1 mouse cellular context compared by ENCODE assay signal in genomic region chr16:8715513-8716080, GRCm38 (mm10).
TF ChIP-seq lines count a peak whose summit lies in the region.

No protein-coding gene starts in this region.

TF ChIP-seq in CH12.LX, 34 proteins besides CTCF, POLR2A, EP300 and RAD21 (continued from another document):
- TF ChIP-seq USF1 (IDR thresholded peaks at IDR 0.05; ENCODE audit: low read depth, low read length) (no peak), MAX (IDR thresholded peaks at IDR 0.05; ENCODE audit: low read length) (peak; percentile 67), SMC3 (IDR thresholded peaks at IDR 0.05; ENCODE audit: low read depth, low read length) (no peak), NRF1 (IDR thresholded peaks at IDR 0.05; ENCODE audit: low read depth, low read length) (no peak), CHD1 (IDR thresholded peaks at IDR 0.05; ENCODE audit: low read depth, low read length) (peak; percentile 71; the same call in 1 of the 2 replicates), UBTF (IDR thresholded peaks at IDR 0.05; ENCODE audit: low read depth, low read length) (no peak), MAFK (IDR thresholded peaks at IDR 0.05; ENCODE audit: insufficient replicate concordance, low read length) (peak; percentile 58; the same call in 1 of the 2 replicates), USF2 (conservative IDR thresholded peaks at IDR 0.05; ENCODE audit: low read depth, low read length) (no peak), MYC (IDR thresholded peaks at IDR 0.05; ENCODE audit: low read depth, low read length) (0 out of 2 replicates have a peak, but pooled peaks have one; percentile 62), RCOR1 (conservative IDR thresholded peaks at IDR 0.05; ENCODE audit: low read depth, low read length) (0 out of 2 replicates have a peak, but pooled peaks have one; percentile 62), BHLHE40 (IDR thresholded peaks at IDR 0.05; ENCODE audit: low read depth, low read length) (peak; percentile 97), E2F4 (IDR thresholded peaks at IDR 0.05; ENCODE audit: insufficient replicate concordance, low read depth, low read length) (no peak), ETS1 (conservative IDR thresholded peaks at IDR 0.05; ENCODE audit: low read depth, low read length) (peak; percentile 89), ZKSCAN1 (IDR thresholded peaks at IDR 0.05; ENCODE audit: borderline replicate concordance, low read depth, low read length) (no peak), ZC3H11A (IDR thresholded peaks at IDR 0.05; ENCODE audit: low read depth, low read length) (no peak), MEF2A (IDR thresholded peaks at IDR 0.05; ENCODE audit: borderline replicate concordance, low read depth, low read length) (peak; percentile 61; the same call in 1 of the 2 replicates), SIN3A (IDR thresholded peaks at IDR 0.05; ENCODE audit: low read length) (peak; percentile 71), ZMIZ1 (IDR thresholded peaks at IDR 0.05; ENCODE audit: low read depth, low read length) (0 out of 2 replicates have a peak, but pooled peaks have one; percentile 62), JUND (conservative IDR thresholded peaks at IDR 0.05; ENCODE audit: low read depth, low read length) (no peak), JUN (IDR thresholded peaks at IDR 0.05; ENCODE audit: insufficient read depth, low read depth, low read length) (no peak), IRF4 (IDR thresholded peaks at IDR 0.05; ENCODE audit: low read depth, low read length) (peak; percentile 78), KAT2A (IDR thresholded peaks at IDR 0.05; ENCODE audit: insufficient replicate concordance, low read length) (peak; percentile 85), CHD2 (IDR thresholded peaks at IDR 0.05; ENCODE audit: low read length) (0 out of 2 replicates have a peak, but pooled peaks have one; percentile 37), POLR2AphosphoS2 (IDR thresholded peaks at IDR 0.05; ENCODE audit: low read depth, low read length) (no peak), PAX5 (IDR thresholded peaks at IDR 0.05; ENCODE audit: low read length) (no peak), ZNF384 (IDR thresholded peaks at IDR 0.05; ENCODE audit: low read depth, low read length) (no peak)
